Mouse (Mus musculus): ENCODE measurements around the gene Olfr514.

Gene Olfr514

GRCm38 (mm10) chr7:108825897-108826296 lies at the start of gene Olfr514:
TSS of gene Olfr514 (minus strand) at chr7:108825997.
- DNase-seq (ENCODE audit: low spot score): no peak

GRCm38 (mm10) chr7:108872279-108872678 lies 46.5 kb upstream of the Olfr514 start, which contains the start of gene Olfr517:
TSS of gene Olfr517 (minus strand) at chr7:108872379.
- no peak for DNase-seq (ENCODE audit: low spot score)

GRCm38 (mm10) chr7:108850429-108850828 lies 24.6 kb upstream of the Olfr514 start, which contains the start of gene Olfr516:
TSS of gene Olfr516 (minus strand) at chr7:108850529.
- no peak for DNase-seq (ENCODE audit: low spot score)

GRCm38 (mm10) chr7:108814593-108815215 lies 11.1 kb downstream of the Olfr514 start:
- DNase-seq (ENCODE audit: low spot score): peak; percentile 56

GRCm38 (mm10) chr7:108797205-108797933 lies 28.4 kb downstream of the Olfr514 start:
- no peak for DNase-seq (ENCODE audit: low spot score)

Data from adipocyte (in vitro differentiated cells).